Mouse (Mus musculus) heart, postnatal 0 days (tissue): ENCODE results near the gene Sars.

Experiments
- CTCF ChIP-seq: IDR thresholded peaks from 2 replicates; pipeline ENCODE4 v1.5.1; 2016; ENCODE audit warnings: antibody characterized with exemption, control low read depth, low read depth
- EP300 ChIP-seq: IDR thresholded peaks from 2 replicates; pipeline ENCODE4 v1.6.1; 2016; ENCODE audit warnings: antibody characterized with exemption, low read depth

- TF ChIP-seq CTCF (peak; percentile 39), EP300 (no peak)
Measured at GRCm38 (mm10) chr3:108466425-108466824, 21.4 kb upstream of the Sars start.
